Mouse (Mus musculus) intestine, postnatal 0 days (tissue): ENCODE measurements around the gene Impad1. TPM values are rescaled to one million over a fixed set of nuclear protein-coding genes. Genes with fewer than 3 reads are reported as not detected.

ENCODE experiments used
- ATAC-seq: fragments of 200-750 bp; cut with Nextera tagmentation; 2 replicates; pipeline ENCODE4 v1.8.0; 2017; ENCODE audit warnings: mild to moderate bottlenecking, moderate TSS enrichment, moderate library complexity
- H3K27ac ChIP-seq: fragments of 300-500 bp; sonication (generic); 2 replicates; pipeline ENCODE4 v1.5.1; 2014; ENCODE audit warnings: mild to moderate bottlenecking, low read depth, low read length, moderate library complexity
- H3K27me3 ChIP-seq: fragments of 300-500 bp; sonication (generic); replicated peaks from 2 replicates; pipeline ENCODE4 v1.6.1; 2014; ENCODE audit warnings: low read length, mixed read lengths; ENCODE audit not compliant: control insufficient read depth, insufficient read depth
- H3K36me3 ChIP-seq: fragments of 300-500 bp; sonication (generic); 2 replicates; pipeline ENCODE4 v1.6.1; 2014; ENCODE audit warnings: mild to moderate bottlenecking, moderate library complexity; ENCODE audit not compliant: control insufficient read depth, insufficient read depth
- H3K4me1 ChIP-seq: fragments of 300-500 bp; sonication (generic); replicated peaks from 2 replicates; pipeline ENCODE4 v1.6.1; 2014; ENCODE audit warnings: antibody characterized with exemption, low read length, mixed read lengths; ENCODE audit not compliant: control insufficient read depth, insufficient read depth
- H3K4me2 ChIP-seq: fragments of 300-500 bp; sonication (generic); replicated peaks from 2 replicates; pipeline ENCODE4 v1.6.1; 2014; ENCODE audit warnings: low read depth, mild to moderate bottlenecking, moderate library complexity
- H3K4me3 ChIP-seq: fragments of 300-500 bp; sonication (generic); 2 replicates; pipeline ENCODE4 v1.5.1; 2014; ENCODE audit warnings: low read depth, low read length
- H3K9ac ChIP-seq: fragments of 300-500 bp; sonication (generic); 2 replicates; pipeline ENCODE4 v1.6.1; 2014; ENCODE audit warnings: mild to moderate bottlenecking, low read depth, low read length
- H3K9me3 ChIP-seq: fragments of 300-500 bp; sonication (generic); 2 replicates; pipeline ENCODE4 v1.6.1; 2016; ENCODE audit warnings: mixed run types; ENCODE audit not compliant: control insufficient read depth
- CTCF ChIP-seq: sonication (generic); IDR thresholded peaks from 2 replicates; pipeline ENCODE4 v1.5.1; 2016; ENCODE audit warnings: low read depth, mild to moderate bottlenecking, control low read depth, antibody characterized with exemption, moderate library complexity
- WGBS: fragments of 180-500 bp; shearing (Covaris S2); extraction: QIAGEN DNeasy Blood & Tissue Kit; methylation state at CpG from one replicate; pipeline ENCODE4 v1.1.7; 2014; 5-methylcytosine and 5-hydroxymethylcytosine counted together
- polyA plus RNA-seq: library from polyadenylated mRNA; unstranded; fragments of >200 nt; fragmentation: Nextera tagmentation; extraction: Ambion mirVana; gene quantifications from 2 replicates; pipeline ENCODE4 v1.2.1, GENCODE M21; 2015

Gene Impad1
- polyA plus RNA-seq, 1 experiment from 2014 or later: 23.9 TPM

- Histone ChIP-seq H3K36me3 (no peaks in the 10 kb centered on the region), H3K4me3 (no peak overlapping the region), H3K9ac (no peak overlapping the region), H3K4me2 (no peak overlapping the region), H3K9me3 (no peaks in the 10 kb centered on the region), H3K27ac (no peak overlapping the region), H3K27me3 (no peaks in the 10 kb centered on the region), H3K4me1 (no peaks in the 10 kb centered on the region)
- ATAC-seq: no peak
- TF ChIP-seq CTCF: peak; percentile 51
- WGBS: 31% methylated on average over 1 of the region's 1 CpGs
These were observed 71.1 kb downstream of the Impad1 start for GRCm38 (mm10) chr4:4722081-4722480.

GRCm38 (mm10) chr4:4717763-4718347 is 75.3 kb downstream of the Impad1 start:
- no peak for ATAC-seq
- H3K36me3 ChIP-seq: no peaks in the 10 kb centered on the region

More at GRCm38 (mm10) chr4:4717763-4718347, 75.3 kb downstream of the Impad1 start:
- Histone ChIP-seq H3K9ac (no peak overlapping the region), H3K27ac (no peak overlapping the region), H3K4me3 (no peak overlapping the region), H3K4me2 (no peak overlapping the region), H3K27me3 (no peaks in the 10 kb centered on the region), H3K9me3 (no peaks in the 10 kb centered on the region), H3K4me1 (no peaks in the 10 kb centered on the region)
- WGBS: 51% methylated on average over 4 of the region's 4 CpGs
- TF ChIP-seq CTCF: peak; percentile 68
